Mouse (Mus musculus): ENCODE results near the gene Bub1b. TPM values are rescaled to one million over a fixed set of nuclear protein-coding genes. Genes with fewer than 3 reads are reported as not detected.
"Not testable (repeated sequence)": the region's sequence is repeated elsewhere in the genome, so short reads cannot be mapped to it uniquely, and the experiment has no call there.

Bub1b gene
- polyA plus RNA-seq, 1 experiment = 2.7 TPM

GRCm38 (mm10) chr2:118618013-118618412 is 20.0 kb downstream of the Bub1b start:
- DNase-seq (ENCODE audit: low read depth) = no peak

GRCm38 (mm10) chr2:118620101-118620500 is 22.1 kb downstream of the Bub1b start:
- no peak for DNase-seq (ENCODE audit: low read depth)

GRCm38 (mm10) chr2:118620608-118621007 is 22.6 kb downstream of the Bub1b start:
- DNase-seq (ENCODE audit: low read depth) = no peak

- DNase-seq (ENCODE audit: low read depth) = no peak
Observed at GRCm38 (mm10) chr2:118629276-118629675, 31.3 kb downstream of the Bub1b start.

- no peak for DNase-seq (ENCODE audit: low read depth)
Observed at GRCm38 (mm10) chr2:118633441-118633840, 35.4 kb downstream of the Bub1b start.

GRCm38 (mm10) chr2:118637258-118637657 is 39.2 kb downstream of the Bub1b start:
- DNase-seq (ENCODE audit: low read depth) = no peak

- no peak for DNase-seq (ENCODE audit: low read depth)
Observed at GRCm38 (mm10) chr2:118637888-118638526, 40.0 kb downstream of the Bub1b start.

- DNase-seq (ENCODE audit: low read depth) = no peak
Observed at GRCm38 (mm10) chr2:118638686-118639085, 40.7 kb downstream of the Bub1b start.

GRCm38 (mm10) chr2:118641147-118641546 is 43.1 kb downstream of the Bub1b start:
- DNase-seq (ENCODE audit: low read depth) = no peak

- DNase-seq (ENCODE audit: low read depth) = no peak
Observed at GRCm38 (mm10) chr2:118642431-118642830, 44.4 kb downstream of the Bub1b start.

GRCm38 (mm10) chr2:118642942-118643341 is 44.9 kb downstream of the Bub1b start:
- DNase-seq (ENCODE audit: low read depth) = no peak

- no peak for DNase-seq (ENCODE audit: low read depth)
Observed at GRCm38 (mm10) chr2:118646665-118647064, 48.7 kb downstream of the Bub1b start.

- not testable (repeated sequence) for DNase-seq (ENCODE audit: low read depth)
Observed at GRCm38 (mm10) chr2:118650697-118651096, 52.7 kb downstream of the Bub1b start.

GRCm38 (mm10) chr2:118656688-118657281 is 58.8 kb downstream of the Bub1b start:
- DNase-seq (ENCODE audit: low read depth) = no peak

- no peak for DNase-seq (ENCODE audit: low read depth)
Observed at GRCm38 (mm10) chr2:118658457-118658856, 60.4 kb downstream of the Bub1b start.

GRCm38 (mm10) chr2:118659077-118659476 is 61.1 kb downstream of the Bub1b start:
- DNase-seq (ENCODE audit: low read depth) = no peak

GRCm38 (mm10) chr2:118659493-118659892 is 61.5 kb downstream of the Bub1b start:
- no peak for DNase-seq (ENCODE audit: low read depth)

- no peak for DNase-seq (ENCODE audit: low read depth)
Observed at GRCm38 (mm10) chr2:118659998-118660452, 62.0 kb downstream of the Bub1b start.

- DNase-seq (ENCODE audit: low read depth) = no peak
Observed at GRCm38 (mm10) chr2:118661891-118662290, 63.9 kb downstream of the Bub1b start.

- DNase-seq (ENCODE audit: low read depth) = no peak
Observed at GRCm38 (mm10) chr2:118662902-118663803, 65.1 kb downstream of the Bub1b start, which contains the start of gene Pak6. TSS of gene Pak6 (plus strand) at chr2:118663303.

GRCm38 (mm10) chr2:118663804-118664766 is 66.1 kb downstream of the Bub1b start:
- no peak for DNase-seq (ENCODE audit: low read depth)
